Mouse (Mus musculus) kidney, adult 2 months (tissue): Measurements from ENCODE around the gene Ube2f.

Experiments used
- CTCF ChIP-seq: fragments of 200-500 bp; conservative IDR thresholded peaks from 2 replicates; pipeline ENCODE4 v1.5.1; 2011; ENCODE audit warnings: low read depth, mild to moderate bottlenecking, control low read depth, low read length, moderate library complexity, mixed read lengths; ENCODE audit not compliant: insufficient read depth, insufficient read length
- POLR2A ChIP-seq: fragments of 200-500 bp; IDR thresholded peaks from one replicate; pipeline ENCODE4 v1.6.1; 2011; ENCODE audit warnings: low read depth, low read length, control low read depth

- TF ChIP-seq CTCF: no peak
- TF ChIP-seq POLR2A: no peak
Measured at GRCm38 (mm10) chr1:91204221-91204765, 45.8 kb upstream of the Ube2f start.
